ENCODE assay signal across 14 mouse cellular contexts in the genomic region with DNA sequence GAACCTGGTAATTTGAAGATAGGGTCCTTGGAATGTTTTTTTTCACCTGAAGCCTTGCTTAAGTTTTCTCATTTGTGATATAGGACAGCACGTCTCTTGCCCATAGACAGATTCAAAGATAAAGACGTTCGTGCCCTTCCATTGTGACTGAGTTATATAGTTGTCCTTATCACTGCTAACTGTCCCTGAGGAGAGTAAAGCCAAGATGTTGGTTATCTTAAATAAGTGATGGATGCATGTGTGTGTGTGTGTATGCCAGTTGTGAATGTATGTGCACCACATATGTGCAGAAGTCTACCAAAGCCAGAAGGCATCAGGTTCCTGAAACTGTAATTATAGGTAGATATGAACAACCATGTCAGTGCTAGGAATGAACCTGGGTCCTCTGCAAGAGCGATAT.
"Had no signal": no experiment of that assay in that cellular context is flagged by ENCODE, and none has a peak within 500 bp of the region (broad histone marks: within the 10 kb centered on the region; RNA-seq: fewer than 3 reads in every experiment).

No protein-coding gene starts in this region.

- H3K4me2 ChIP-seq: kidney, embryonic 15.5 days; midbrain, embryonic 11.5 days; midbrain, embryonic 15.5 days; neural tube, embryonic 12.5 days had no signal

- H3K9me3 ChIP-seq: kidney, embryonic 15.5 days; limb, embryonic 10.5 days; midbrain, embryonic 15.5 days; neural tube, embryonic 12.5 days had no signal

- ATAC-seq: midbrain, embryonic 15.5 days had no signal

- H3K27ac ChIP-seq: kidney, embryonic 15.5 days; left cerebral cortex, adult 2 months; midbrain, embryonic 15.5 days; neural tube, embryonic 12.5 days had no signal

- H3K9ac ChIP-seq: kidney, embryonic 15.5 days; midbrain, embryonic 15.5 days; neural tube, embryonic 12.5 days had no signal

- H3K27me3 ChIP-seq: kidney, embryonic 15.5 days; midbrain, embryonic 15.5 days; neural tube, embryonic 12.5 days had no signal

- DNase-seq: kidney, adult 2 months; kidney, postnatal 14 days; lung, adult 2 months; lung, postnatal 36 days; right cerebral cortex, postnatal 4 days; spleen, adult 18-20 months; thymus, adult 18-20 months; thymus, postnatal 36 days had no signal

- H3K4me3 ChIP-seq: kidney, embryonic 15.5 days; left cerebral cortex, adult 2 months; limb, embryonic 10.5 days; midbrain, embryonic 15.5 days; neural tube, embryonic 12.5 days had no signal

- H3K36me3 ChIP-seq: kidney, embryonic 15.5 days; limb, embryonic 10.5 days; midbrain, embryonic 15.5 days; neural tube, embryonic 12.5 days had no signal

- H3K4me1 ChIP-seq: kidney, embryonic 15.5 days; limb, embryonic 10.5 days; midbrain, embryonic 15.5 days; neural tube, embryonic 12.5 days had no signal
